ENCODE assay signal across 5 mouse cellular contexts in the genomic region with DNA sequence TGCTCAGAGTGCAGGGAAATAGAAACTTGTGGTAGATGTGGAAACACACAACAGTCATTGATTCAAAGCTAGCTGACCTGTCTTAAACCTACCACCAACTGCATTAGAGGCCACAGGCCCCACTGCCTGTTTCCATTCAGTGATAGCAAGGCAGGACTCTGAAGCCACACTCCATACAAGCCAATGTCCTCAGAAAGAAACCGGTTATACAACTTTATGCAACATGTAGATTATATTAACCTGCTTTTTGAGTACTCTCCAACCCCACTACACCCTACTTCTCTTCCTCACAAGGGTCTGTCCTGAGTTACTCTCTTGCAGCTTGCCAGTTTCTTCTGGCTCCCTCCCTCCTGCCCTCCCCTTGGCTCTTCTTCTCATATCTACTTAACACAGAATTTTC. TPM values are rescaled to one million over a fixed set of nuclear protein-coding genes. Genes with fewer than 3 reads are reported as not detected.
"Had no signal": no experiment of that assay in that cellular context is flagged by ENCODE, and none has a peak within 500 bp of the region (broad histone marks: within the 10 kb centered on the region; RNA-seq: fewer than 3 reads in every experiment).

No protein-coding gene starts in this region.

RNA-seq across cellular contexts. Expression of a gene that starts 1.5 kb away (rescaled TPM):
- polyA plus RNA-seq: limb, embryonic 15.5 days; midbrain, embryonic 11.5 days; midbrain, postnatal 0 days; neural tube, embryonic 12.5 days; neural tube, embryonic 15.5 days had no signal
